Mouse (Mus musculus): Measurements from ENCODE around the gene Aox4. TPM values are rescaled to one million over a fixed set of nuclear protein-coding genes. Genes with fewer than 3 reads are reported as not detected.

Aox4 gene
- polyA plus RNA-seq, 1 experiment from 2014 or later: 0.05 TPM

- Histone ChIP-seq H3K9me3 (no peaks in the 10 kb centered on the region), H3K27ac (no peak overlapping the region), H3K36me3 (no peaks in the 10 kb centered on the region), H3K4me1 (replicated peaks) (no peaks in the 10 kb centered on the region), H3K4me3 (no peak overlapping the region), H3K27me3 (ENCODE audit: insufficient read depth, poor library complexity, severe bottlenecking) (no peaks in the 10 kb centered on the region)
- 85% methylated on average over 10 of the region's 10 CpGs for WGBS
- DNase-seq (ENCODE audit: low spot score): no peak
These were observed 47.2 kb downstream of the Aox4 start for GRCm38 (mm10) chr1:58257195-58257991.

GRCm38 (mm10) chr1:58260311-58260710, 50.1 kb downstream of the Aox4 start:
- H3K27me3 ChIP-seq (ENCODE audit: insufficient read depth, poor library complexity, severe bottlenecking): no peaks in the 10 kb centered on the region
- H3K9me3 ChIP-seq: no peaks in the 10 kb centered on the region
- H3K4me3 ChIP-seq: no peak overlapping the region
- H3K27ac ChIP-seq: no peak overlapping the region
- DNase-seq (ENCODE audit: low spot score): no peak
- no peaks in the 10 kb centered on the region for H3K36me3 ChIP-seq
- 85% methylated on average over 3 of the region's 3 CpGs for WGBS
- no peaks in the 10 kb centered on the region for H3K4me1 ChIP-seq (replicated peaks)

- H3K27me3 ChIP-seq (ENCODE audit: insufficient read depth, poor library complexity, severe bottlenecking): no peaks in the 10 kb centered on the region
- H3K4me3 ChIP-seq: no peak overlapping the region
- 87% methylated on average over 2 of the region's 2 CpGs for WGBS
- DNase-seq (ENCODE audit: low spot score): no peak
- H3K27ac ChIP-seq: no peak overlapping the region
- H3K36me3 ChIP-seq: no peaks in the 10 kb centered on the region
- no peaks in the 10 kb centered on the region for H3K9me3 ChIP-seq
- no peaks in the 10 kb centered on the region for H3K4me1 ChIP-seq (replicated peaks)
These were observed 58.0 kb downstream of the Aox4 start for GRCm38 (mm10) chr1:58268231-58268630.

GRCm38 (mm10) chr1:58270807-58271569, 60.8 kb downstream of the Aox4 start:
- 65% methylated on average over 6 of the region's 6 CpGs for WGBS
- H3K4me3 ChIP-seq: no peak overlapping the region
- H3K9me3 ChIP-seq: no peaks in the 10 kb centered on the region
- H3K27me3 ChIP-seq (ENCODE audit: insufficient read depth, poor library complexity, severe bottlenecking): no peaks in the 10 kb centered on the region
- H3K36me3 ChIP-seq: no peaks in the 10 kb centered on the region
- no peak overlapping the region for H3K27ac ChIP-seq
- peak; percentile 43 for DNase-seq (ENCODE audit: low spot score)
- peaks cover 4% of the 10 kb centered on the region for H3K4me1 ChIP-seq (replicated peaks)

- WGBS: 19% methylated on average over 9 of the region's 9 CpGs
- Histone ChIP-seq H3K27me3 (ENCODE audit: insufficient read depth, poor library complexity, severe bottlenecking) (no peaks in the 10 kb centered on the region), H3K9me3 (no peaks in the 10 kb centered on the region), H3K36me3 (no peaks in the 10 kb centered on the region), H3K4me1 (replicated peaks) (peaks cover 21% of the 10 kb centered on the region), H3K27ac (peak overlapping the region; percentile 45), H3K4me3 (no peak overlapping the region)
- DNase-seq (ENCODE audit: low spot score): peak; percentile 42
These were observed 65.7 kb downstream of the Aox4 start for GRCm38 (mm10) chr1:58275879-58276278.

GRCm38 (mm10) chr1:58278026-58278425, 67.8 kb downstream of the Aox4 start, which contains the start of gene Aox2:
TSS of gene Aox2 (plus strand) at chr1:58278326.
- peaks cover 21% of the 10 kb centered on the region for H3K4me1 ChIP-seq (replicated peaks)
- no peak within 1 kb of the TSS for H3K4me3 ChIP-seq
- no peaks in the 10 kb centered on the region for H3K9me3 ChIP-seq
- H3K27ac ChIP-seq: peak within 1 kb of the TSS; percentile 37; the same call in 1 of the 2 replicates
- WGBS: 72% methylated on average over 5 of the region's 5 CpGs
- no peaks in the 10 kb centered on the region for H3K27me3 ChIP-seq (ENCODE audit: insufficient read depth, poor library complexity, severe bottlenecking)
- DNase-seq (ENCODE audit: low spot score): no peak
- no peaks in the 10 kb centered on the region for H3K36me3 ChIP-seq

- Histone ChIP-seq H3K27me3 (ENCODE audit: insufficient read depth, poor library complexity, severe bottlenecking) (no peaks in the 10 kb centered on the region), H3K9me3 (no peaks in the 10 kb centered on the region), H3K36me3 (no peaks in the 10 kb centered on the region), H3K27ac (no peak overlapping the region; the same call in 1 of the 2 replicates), H3K4me3 (no peak overlapping the region), H3K4me1 (replicated peaks) (peaks cover 21% of the 10 kb centered on the region)
- no peak for DNase-seq (ENCODE audit: low spot score)
- WGBS: 69% methylated on average over 7 of the region's 7 CpGs
These were observed 68.3 kb downstream of the Aox4 start for GRCm38 (mm10) chr1:58278513-58278912.

GRCm38 (mm10) chr1:58280381-58280780, 70.2 kb downstream of the Aox4 start:
- H3K27me3 ChIP-seq (ENCODE audit: insufficient read depth, poor library complexity, severe bottlenecking): no peaks in the 10 kb centered on the region
- no peak overlapping the region for H3K4me3 ChIP-seq
- H3K27ac ChIP-seq: no peak overlapping the region
- H3K9me3 ChIP-seq: no peaks in the 10 kb centered on the region
- DNase-seq (ENCODE audit: low spot score): no peak
- 84% methylated on average over 4 of the region's 4 CpGs for WGBS
- peaks cover 21% of the 10 kb centered on the region for H3K4me1 ChIP-seq (replicated peaks)
- H3K36me3 ChIP-seq: no peaks in the 10 kb centered on the region

GRCm38 (mm10) chr1:58280939-58281624, 70.9 kb downstream of the Aox4 start:
- H3K9me3 ChIP-seq: no peaks in the 10 kb centered on the region
- H3K4me3 ChIP-seq: no peak overlapping the region
- DNase-seq (ENCODE audit: low spot score): no peak
- H3K36me3 ChIP-seq: no peaks in the 10 kb centered on the region
- no peaks in the 10 kb centered on the region for H3K27me3 ChIP-seq (ENCODE audit: insufficient read depth, poor library complexity, severe bottlenecking)
- no peak overlapping the region for H3K27ac ChIP-seq
- 85% methylated on average over 13 of the region's 13 CpGs for WGBS
- H3K4me1 ChIP-seq (replicated peaks): peaks cover 17% of the 10 kb centered on the region

GRCm38 (mm10) chr1:58281625-58281988, 71.4 kb downstream of the Aox4 start:
- Histone ChIP-seq H3K36me3 (no peaks in the 10 kb centered on the region), H3K9me3 (no peaks in the 10 kb centered on the region), H3K27ac (no peak overlapping the region), H3K4me3 (no peak overlapping the region), H3K27me3 (ENCODE audit: insufficient read depth, poor library complexity, severe bottlenecking) (no peaks in the 10 kb centered on the region), H3K4me1 (replicated peaks) (peaks cover 13% of the 10 kb centered on the region)
- no peak for DNase-seq (ENCODE audit: low spot score)
- WGBS: 80% methylated on average over 4 of the region's 4 CpGs

GRCm38 (mm10) chr1:58284505-58284904, 74.3 kb downstream of the Aox4 start:
- Histone ChIP-seq H3K36me3 (no peaks in the 10 kb centered on the region), H3K27me3 (ENCODE audit: insufficient read depth, poor library complexity, severe bottlenecking) (no peaks in the 10 kb centered on the region), H3K4me1 (replicated peaks) (no peaks in the 10 kb centered on the region; the same call in 1 of the 2 replicates), H3K4me3 (no peak overlapping the region), H3K9me3 (no peaks in the 10 kb centered on the region), H3K27ac (no peak overlapping the region)
- DNase-seq (ENCODE audit: low spot score): no peak
- WGBS: 60% methylated on average over 7 of the region's 7 CpGs

- H3K4me1 ChIP-seq (replicated peaks): peaks cover 9% of the 10 kb centered on the region
- no peaks in the 10 kb centered on the region for H3K27me3 ChIP-seq (ENCODE audit: insufficient read depth, poor library complexity, severe bottlenecking)
- WGBS: 88% methylated on average over 3 of the region's 3 CpGs
- no peak overlapping the region for H3K27ac ChIP-seq
- no peaks in the 10 kb centered on the region for H3K36me3 ChIP-seq
- no peaks in the 10 kb centered on the region for H3K9me3 ChIP-seq
- no peak for DNase-seq (ENCODE audit: low spot score)
- no peak overlapping the region for H3K4me3 ChIP-seq
These were observed 77.9 kb downstream of the Aox4 start for GRCm38 (mm10) chr1:58288091-58288490.

Measured in hindbrain, embryonic 10.5 days (tissue).